Comparison of ENCODE assay signal across 16 mouse cellular contexts in the genomic region with DNA sequence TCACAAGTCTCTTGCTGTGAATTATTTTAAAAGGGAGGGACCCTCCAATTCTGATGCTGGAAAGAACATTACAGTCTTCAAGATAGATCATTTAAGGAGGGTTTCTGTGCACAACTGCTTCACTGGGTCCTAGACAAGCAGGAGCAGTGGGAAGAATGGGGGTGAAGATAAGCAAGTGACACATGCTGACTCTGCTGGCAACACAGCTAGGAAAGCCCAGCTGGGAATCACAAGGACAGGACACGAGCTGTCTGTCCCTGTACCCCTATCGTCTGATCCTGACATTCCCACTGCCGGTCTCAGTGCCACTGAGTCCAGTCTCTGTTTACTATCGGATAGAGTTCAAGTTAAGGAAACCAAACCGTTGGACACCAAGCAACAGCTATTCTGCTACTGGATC.
DNase-seq lines count a peak whose midpoint lies in the region; ATAC-seq lines count a peak whose summit lies in the region.
"Had no signal": no experiment of that assay in that cellular context is flagged by ENCODE, and none has a peak within 500 bp of the region (broad histone marks: within the 10 kb centered on the region; RNA-seq: fewer than 3 reads in every experiment).

No protein-coding gene starts in this region.

- 90% methylated on average over 5 of the region's 5 CpGs for WGBS in forebrain, embryonic 13.5 days

- no peak overlapping the region for H3K4me2 ChIP-seq in forebrain, embryonic 13.5 days
- H3K4me2 ChIP-seq: embryonic facial prominence, embryonic 12.5 days had no signal

- 0 out of 2 replicates have a peak, but pooled peaks cover 4% of the 10 kb centered on the region for H3K4me1 ChIP-seq in forebrain, embryonic 13.5 days
- H3K4me1 ChIP-seq: embryonic facial prominence, embryonic 10.5 days; embryonic facial prominence, embryonic 12.5 days had no signal

- H3K27me3 ChIP-seq in forebrain, embryonic 13.5 days, result no peaks in the 10 kb centered on the region
- H3K27me3 ChIP-seq: embryonic facial prominence, embryonic 12.5 days had no signal

- H3K27ac ChIP-seq in forebrain, embryonic 13.5 days, result no peak overlapping the region
- H3K27ac ChIP-seq: embryonic facial prominence, embryonic 10.5 days; embryonic facial prominence, embryonic 12.5 days had no signal

- intact Hi-C loops in heart, postnatal 10 days (cut with DNase I), result no loop called here

- ATAC-seq in forebrain, embryonic 13.5 days, result no peak
- ATAC-seq: forebrain, embryonic 14.5 days; forebrain, embryonic 16.5 days had no signal

- H3K4me3 ChIP-seq in forebrain, embryonic 13.5 days, result no peak overlapping the region
- H3K4me3 ChIP-seq: embryonic facial prominence, embryonic 10.5 days; embryonic facial prominence, embryonic 12.5 days had no signal

- no peak overlapping the region for H3K9ac ChIP-seq in forebrain, embryonic 13.5 days
- H3K9ac ChIP-seq: embryonic facial prominence, embryonic 12.5 days had no signal

- peak; percentile 63 for DNase-seq in adrenal gland, adult 2 months
- no peak for DNase-seq in adrenal gland, adult 18-20 months (ENCODE audit: low spot score in 2 of 2)
- DNase-seq in adrenal gland, postnatal 10 days, result peak; percentile 13
- DNase-seq in adrenal gland, postnatal 25 days, result peak; percentile 7
- DNase-seq in heart, postnatal 10 days, result no peak
- no peak for DNase-seq in spleen, postnatal 4 days (ENCODE audit: low spot score in 2 of 2)
- DNase-seq: cerebellum, adult 11-12 months; cerebellum, adult 2 months; cerebellum, adult 9-10 months; cerebellum, postnatal 10 days; cerebellum, postnatal 25 days had no signal

- H3K36me3 ChIP-seq in forebrain, embryonic 13.5 days (ENCODE audit: poor library complexity, severe bottlenecking), result no peaks in the 10 kb centered on the region
- H3K36me3 ChIP-seq: embryonic facial prominence, embryonic 10.5 days; embryonic facial prominence, embryonic 12.5 days had no signal

- no peaks in the 10 kb centered on the region for H3K9me3 ChIP-seq in forebrain, embryonic 13.5 days (replicated peaks)
- H3K9me3 ChIP-seq: embryonic facial prominence, embryonic 10.5 days; embryonic facial prominence, embryonic 12.5 days had no signal

Comparison
In these comparisons a context has a peak if more than half of its experiments do, and no peak if none do; other contexts are left out.
1. DNase-seq: peak in adrenal gland, adult 2 months (single experiment), adrenal gland, postnatal 10 days (single experiment) and adrenal gland, postnatal 25 days (single experiment); none in adrenal gland, adult 18-20 months (0 of 2), heart, postnatal 10 days (0 of 2) and spleen, postnatal 4 days (0 of 2).